Mouse (Mus musculus) mouse embryonic stem cell (cell line): ENCODE measurements around the gene Brf1.

Source experiments
- in situ Hi-C, 2 experiments: fragments of 300-500 bp; cut with MboI; formaldehyde crosslinking; loops; 1 replicate in 1 of 2; 3 replicates in 1 of 2; pipeline ENCODE4 v1.14.3; 2019 to 2020; ENCODE audit warnings: low sequenced_read_pairs in 2 of 2, low pct_unique_long_range_greater_than_20kb in 1 of 2, mixed read lengths in 1 of 2; ENCODE audit not compliant: unreplicated experiment in 1 of 2

The Brf1 gene

DNA sequence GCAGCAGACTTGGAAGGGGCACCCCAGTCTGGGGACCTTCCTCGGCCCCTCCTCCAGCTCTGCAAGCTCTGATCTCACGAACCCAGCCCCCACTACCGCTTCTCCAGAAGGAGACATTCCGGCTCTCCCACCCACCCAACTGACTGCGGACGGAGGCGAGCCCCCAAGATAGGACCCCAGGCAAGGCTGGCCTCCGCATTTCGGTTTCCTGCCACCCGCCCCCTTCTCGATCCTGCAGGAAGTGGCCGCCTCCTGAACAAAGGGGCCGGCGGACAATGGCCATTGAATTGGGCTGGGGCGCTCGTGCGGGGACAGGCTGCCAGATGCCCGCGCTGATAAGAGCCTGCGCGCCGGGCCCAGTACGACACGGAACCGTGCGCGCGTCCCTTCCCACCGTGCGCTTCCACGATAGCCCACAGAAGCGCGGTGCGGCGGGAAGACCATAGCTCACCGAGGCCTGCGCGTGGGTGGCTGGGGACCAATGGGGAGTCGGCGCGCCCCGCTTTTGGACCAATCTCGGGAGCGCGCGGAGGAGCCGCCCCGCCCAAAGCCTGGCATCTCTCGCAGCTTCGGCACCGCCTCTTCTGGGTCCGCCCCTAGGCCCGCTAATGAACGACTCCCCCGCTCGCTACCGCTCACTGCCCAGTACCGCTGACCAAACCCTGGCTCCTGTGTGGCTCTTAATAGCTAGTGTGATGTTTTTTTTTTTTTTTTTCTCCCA, 50.3 kb downstream of the Brf1 start:
- in situ Hi-C loops, result no loop called here

DNA sequence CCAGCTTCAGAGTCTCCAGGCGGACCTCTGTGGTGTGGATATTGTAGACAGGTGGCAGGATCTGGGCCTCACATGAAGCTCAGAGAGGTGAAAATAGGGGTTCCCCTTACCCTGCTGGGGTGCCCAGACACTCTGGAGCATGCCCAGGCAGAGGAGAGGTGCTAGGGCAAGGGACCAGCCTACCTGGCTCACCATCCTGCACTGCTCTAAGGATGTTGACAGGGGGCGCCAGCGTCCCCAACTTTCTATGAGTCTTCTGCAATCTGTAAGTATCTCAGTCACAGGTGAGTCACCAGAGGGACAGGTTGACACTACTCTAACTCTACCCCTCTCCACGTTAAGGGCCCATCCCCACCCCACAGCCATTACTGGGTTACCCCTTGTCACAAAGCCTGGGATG, 53.2 kb downstream of the Brf1 start:
- in situ Hi-C loops, result no loop called here

DNA sequence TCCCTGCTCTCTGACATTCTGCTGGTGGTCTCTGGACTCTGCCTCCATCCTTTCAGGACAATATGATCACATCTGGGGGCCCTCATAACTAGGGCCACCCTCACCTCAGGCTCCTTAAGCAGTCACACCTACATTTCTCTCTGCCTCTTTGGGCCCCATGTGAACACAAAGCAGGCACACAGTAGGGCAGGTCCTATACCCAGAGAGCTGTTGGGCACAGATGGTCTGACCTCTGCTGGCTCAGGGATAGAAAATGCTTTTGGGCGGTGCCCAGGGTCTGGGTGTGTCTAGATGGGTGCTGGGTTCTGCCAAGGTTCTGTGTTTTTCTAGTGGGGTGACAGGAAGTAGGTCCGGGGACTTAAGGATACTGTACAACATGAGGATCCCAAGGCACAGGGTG, 56.8 kb downstream of the Brf1 start:
- in situ Hi-C loops, result no loop called here

DNA sequence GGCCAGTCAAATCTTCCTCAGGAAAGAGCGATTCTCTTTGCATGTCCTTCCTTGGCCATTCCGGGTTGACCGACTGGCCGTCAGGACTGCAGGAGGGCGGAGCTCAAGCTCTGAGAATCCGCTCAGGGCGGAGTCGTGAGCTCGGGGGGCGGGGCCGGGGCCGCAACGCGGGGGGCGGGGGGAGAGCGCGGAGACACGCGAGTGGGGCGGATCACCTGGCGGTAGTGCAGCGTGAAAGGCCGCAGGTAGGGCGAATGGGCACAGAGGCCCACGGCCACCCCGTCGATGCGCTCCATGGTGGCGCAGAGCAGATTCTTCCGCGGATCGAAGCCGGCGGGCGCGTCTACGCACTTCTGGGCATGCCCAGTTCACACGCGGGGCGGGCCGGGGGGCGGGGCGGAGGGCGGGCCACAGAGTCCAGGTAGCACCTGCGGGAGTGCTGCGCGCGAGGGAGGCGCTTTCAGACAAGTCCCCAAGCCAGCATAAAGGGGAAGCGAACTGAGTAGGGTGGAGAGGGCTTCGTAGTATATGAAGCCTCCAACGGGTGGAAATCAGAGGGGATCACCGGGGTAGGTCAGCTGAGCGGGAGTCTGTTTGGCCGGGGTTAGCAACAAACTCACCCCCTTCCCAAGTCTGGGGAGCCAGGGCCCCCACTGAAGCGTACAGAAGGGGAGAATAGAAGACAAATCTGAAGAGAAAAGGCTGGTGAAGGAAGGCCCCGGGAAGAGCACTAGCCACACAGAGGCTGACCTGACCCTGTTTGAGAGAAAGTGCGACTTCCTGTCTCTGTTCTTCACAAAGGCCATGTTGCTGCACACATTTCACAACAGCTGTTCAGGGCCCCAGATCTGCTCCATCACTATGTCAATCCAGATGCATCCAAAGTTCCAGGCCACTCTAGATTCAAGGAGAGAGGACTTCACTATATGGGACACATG, 58.5 kb downstream of the Brf1 start, which contains the start of gene Nudt14:
Gene Nudt14 (minus strand): TSS at position 349 of the 938 bp plus-strand sequence.
- in situ Hi-C loops, result no loop called here

DNA sequence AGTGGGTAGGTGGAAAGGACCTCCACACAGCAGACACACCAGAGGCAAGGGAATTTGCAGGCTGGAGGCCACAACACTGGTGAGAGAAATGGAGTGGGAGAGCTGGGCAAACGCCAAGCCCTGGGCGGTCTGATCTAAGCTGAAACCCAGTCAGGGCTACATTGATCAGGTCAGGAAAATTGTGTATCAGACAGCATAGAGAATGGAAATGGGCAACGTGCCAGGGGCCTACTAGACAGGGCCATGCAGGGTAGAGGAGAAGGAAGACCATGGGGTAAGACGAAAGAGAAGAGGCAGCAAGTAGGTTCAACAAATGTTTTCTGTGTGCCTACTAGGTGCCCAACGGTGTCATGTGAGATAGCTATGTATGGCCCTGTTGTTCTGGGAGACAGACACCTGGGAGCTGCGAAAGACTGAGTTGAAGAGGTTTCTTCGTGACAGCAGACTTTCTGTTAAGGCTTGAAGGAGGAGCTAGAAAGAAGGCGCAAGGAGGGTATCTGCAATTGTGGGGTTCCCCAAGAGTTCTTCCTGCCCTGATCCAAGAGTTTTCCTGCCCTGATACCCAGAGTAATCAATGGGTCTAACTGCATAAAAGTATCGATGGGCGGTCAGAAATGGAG, 59.2 kb downstream of the Brf1 start:
- in situ Hi-C loops, result no loop called here

DNA sequence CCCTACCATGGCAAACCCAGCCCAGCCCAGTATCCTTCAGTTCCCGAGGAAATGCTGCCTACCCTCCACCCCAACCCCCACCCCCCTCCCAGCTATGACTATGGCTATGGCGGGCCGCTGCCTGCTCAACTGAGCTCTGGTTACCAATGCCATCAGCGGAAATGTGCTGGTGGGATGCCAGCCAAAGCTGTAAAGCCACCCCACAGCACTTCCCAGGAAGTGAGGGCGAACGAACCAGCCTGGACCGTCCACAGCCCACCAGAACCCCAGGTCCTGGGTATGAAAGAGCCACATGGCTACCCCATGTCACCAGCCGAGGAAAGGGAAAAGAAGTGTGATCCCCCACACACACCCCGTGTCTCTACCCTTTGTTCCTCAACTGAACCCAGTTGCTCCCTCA, 59.8 kb downstream of the Brf1 start:
- in situ Hi-C loops, result no loop called here

DNA sequence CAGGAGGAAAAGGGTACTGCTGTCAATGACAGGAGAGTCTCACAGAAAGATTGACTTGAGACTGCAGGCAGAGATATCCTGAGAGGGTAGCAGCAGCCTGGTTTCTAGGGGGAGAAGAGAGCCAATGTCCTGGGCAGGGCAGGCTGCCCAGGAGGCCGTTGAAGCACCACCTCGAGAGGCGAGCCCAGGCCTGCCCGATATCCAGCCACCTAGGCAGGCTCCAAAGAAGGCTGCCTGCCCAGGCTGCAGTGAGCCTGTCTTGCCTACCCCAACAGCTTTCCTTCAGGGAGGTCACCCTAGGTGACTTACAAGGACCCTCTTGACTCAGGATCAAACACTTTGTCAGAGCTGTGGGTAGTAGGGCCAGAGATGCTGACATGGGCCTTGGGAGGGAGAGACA, 60.3 kb downstream of the Brf1 start:
- in situ Hi-C loops, result no loop called here

DNA sequence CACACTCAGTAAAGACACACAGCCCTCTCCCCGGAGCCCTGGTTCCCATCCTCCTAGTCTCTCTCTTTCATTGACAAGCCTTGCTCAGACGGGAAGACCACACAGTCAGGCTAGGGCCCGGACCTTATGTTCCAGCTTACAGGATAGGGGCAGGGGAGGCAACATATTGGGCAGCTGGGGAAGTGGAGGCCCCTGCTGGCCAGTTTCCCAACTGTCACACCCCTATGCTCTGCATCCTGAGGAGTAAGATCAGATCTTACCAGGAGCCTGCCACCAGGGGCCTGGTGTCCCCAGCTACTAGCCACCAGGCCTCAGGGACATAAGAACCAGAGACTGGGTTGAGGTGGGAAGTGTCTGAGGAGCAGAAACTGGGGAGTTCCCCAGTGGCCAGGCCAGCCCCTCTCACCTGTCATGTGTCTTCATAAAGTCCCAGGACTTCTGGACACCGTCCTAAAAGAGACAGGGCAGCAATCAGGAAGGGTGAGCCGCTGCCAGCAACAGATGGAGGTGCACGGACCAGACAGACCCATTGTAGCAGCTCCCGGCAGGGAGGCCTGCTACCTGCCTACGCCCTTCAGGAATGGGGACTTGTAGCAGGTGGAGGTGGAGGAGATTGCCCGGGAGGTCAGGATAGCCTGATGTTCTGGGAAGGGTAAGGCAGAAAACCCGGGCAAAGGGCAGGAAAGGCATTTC, 61.5 kb downstream of the Brf1 start:
- in situ Hi-C loops, result no loop called here

DNA sequence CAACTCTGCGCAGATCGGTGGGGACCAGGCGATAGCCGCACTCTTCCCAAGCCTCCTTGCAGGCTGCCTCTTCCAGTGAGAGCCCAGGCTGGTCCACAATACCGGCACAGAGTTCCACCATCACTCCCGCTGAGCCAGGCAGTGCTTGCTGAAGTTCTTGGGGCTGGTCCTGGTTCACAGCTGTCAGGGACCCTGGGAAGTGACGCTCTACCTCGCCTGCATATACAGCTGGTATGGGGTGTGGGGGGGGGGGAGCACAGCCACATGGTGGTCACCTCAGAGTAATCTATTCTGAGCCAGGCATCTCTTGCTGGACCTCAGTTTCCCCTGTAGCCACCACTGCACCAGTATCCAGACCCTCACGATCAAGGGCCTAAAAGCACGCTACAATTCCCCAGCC, 62.1 kb downstream of the Brf1 start:
- in situ Hi-C loops, result no loop called here

DNA sequence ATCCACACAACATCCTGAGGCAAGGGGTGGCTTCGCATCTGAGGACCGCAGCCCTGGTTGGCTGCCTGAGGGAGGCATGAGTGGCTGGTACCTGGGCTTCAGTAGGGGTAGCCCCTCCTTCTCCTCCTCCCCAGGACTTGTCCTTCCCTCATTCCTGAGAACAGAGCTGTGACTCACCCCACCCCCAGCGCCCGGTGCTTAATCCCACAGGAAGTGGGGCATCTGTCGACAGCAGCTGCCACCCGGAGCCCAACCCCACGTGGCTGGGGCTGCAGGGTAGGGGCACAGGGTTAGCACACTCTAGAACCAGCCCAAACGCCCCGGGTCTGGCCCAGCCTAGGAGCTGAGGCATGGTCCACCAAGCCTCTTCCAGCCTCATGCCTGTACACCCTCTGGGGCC, 62.6 kb downstream of the Brf1 start:
- in situ Hi-C loops, result no loop called here

DNA sequence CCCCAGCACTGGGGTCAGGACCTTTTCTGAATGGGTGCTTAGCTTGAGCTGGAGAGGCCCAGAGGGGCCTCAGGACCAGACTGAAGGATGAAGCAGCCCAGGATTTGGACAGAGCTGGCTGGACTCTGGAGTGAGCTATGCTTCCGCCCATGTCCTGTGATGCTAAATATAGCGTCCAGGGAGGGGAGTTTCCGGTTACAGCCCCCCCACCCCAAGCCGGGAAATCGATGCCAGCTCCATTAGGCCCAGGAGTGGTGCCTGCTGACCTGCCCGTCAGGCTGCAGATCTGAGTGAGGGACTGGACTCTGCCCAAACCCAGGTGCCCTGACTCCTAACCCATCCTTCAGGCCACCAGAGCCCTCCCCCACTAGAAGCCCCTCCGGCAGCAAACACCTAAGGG, 67.9 kb downstream of the Brf1 start:
- in situ Hi-C loops, result no loop called here

DNA sequence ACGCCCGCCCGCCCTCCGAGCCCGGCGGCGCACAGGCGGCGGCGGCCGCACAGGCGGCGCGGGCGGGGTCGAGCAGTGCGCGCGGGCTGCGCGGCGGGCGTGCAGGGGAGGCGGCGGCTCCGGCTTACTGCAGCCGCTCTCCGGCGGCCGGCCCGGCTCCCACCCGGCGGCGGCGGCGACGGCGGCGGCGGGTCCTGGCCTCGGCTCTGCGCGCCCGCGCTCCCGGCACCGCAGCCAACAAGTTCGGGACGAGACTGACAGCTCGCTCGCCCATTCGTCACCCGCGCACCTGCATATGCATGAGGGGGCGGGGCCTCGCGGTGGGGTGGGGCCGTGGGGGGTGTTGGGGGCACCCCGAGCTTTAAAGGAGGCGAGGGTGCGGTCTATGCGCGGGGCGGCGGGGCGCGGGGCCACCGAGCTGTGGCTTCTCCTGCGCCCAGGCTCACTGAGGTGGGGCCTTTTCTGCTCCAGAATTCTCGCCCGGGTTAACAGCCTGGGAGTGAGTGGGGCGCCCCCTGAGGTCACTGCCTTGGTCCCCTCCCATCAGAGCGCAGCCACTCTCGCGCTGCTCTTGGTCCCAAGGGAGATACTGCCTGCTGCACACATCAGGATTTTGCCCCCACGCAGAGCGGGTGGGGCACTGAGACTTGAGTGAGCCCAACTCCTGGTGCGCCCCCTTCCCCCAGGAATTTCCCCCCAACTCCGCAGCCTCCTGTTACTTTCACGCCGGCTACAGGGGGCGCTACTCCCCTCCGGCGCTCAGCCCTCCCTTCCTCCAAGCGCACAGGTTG, 70.7 kb downstream of the Brf1 start, which contains the start of gene Jag2:
Gene Jag2 (minus strand): TSS at position 215 of the 791 bp plus-strand sequence.
- in situ Hi-C loops, result no loop called here

DNA sequence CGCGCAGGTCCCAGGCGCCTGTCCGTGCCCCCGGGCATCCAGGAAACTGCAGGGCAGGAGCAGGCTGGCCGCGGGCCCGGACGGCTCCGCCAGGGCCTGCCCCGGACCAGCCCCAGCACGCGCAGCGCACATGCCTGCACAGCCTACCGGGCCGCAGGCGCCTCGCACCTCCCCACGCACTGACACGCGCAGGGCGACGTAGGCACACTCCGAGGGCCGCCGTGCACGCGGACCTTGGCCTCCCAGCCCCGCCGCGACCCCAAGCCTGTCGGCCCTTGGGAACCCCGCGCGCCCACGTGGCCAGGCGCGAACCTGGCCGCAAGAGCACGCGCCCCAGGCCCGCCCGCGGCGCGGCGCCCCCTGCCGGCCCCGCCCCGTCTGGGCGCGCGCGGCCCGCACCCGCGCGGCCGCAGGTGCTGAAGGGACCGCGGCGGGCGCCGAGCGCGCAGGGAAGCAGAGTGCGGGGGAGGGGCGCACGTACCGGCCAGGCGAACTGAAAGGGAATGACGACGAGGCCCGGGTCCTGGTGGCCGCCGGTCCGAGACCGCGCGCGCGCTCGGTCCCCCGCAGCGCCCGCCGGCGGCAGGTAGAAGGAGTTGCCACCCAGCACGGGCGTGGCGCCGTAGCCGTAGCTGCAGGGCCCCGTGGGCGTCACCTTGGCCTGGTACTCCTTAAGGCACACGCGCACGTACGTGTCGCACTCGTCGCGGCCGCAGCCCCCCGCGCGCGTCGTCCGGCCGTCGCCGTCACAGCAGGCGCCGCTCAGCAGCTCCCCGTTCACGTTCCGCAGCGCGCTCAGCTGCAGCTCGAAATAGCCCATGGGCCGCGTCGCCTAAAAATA, 71.9 kb downstream of the Brf1 start:
- in situ Hi-C loops, result no loop called here

DNA sequence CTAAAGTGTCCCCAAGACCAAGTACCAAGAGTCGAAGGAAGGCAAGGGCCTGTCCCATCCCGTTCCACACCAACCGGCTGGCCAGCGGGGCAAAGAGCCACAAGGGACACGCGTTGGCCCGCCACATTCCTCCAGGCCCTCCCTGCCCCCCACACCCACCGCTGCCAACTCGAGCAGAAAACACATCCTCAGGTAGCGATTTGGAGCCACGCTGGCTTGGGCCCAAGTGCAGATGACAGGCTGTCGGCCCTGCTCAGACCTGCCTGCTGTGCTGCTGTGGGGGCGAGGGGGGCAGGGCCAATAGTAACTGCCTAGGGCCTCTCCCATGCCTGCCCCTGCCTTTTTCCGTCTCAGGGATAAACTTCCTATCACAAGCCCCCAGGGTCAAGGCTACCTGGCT, 73.2 kb downstream of the Brf1 start:
- in situ Hi-C loops, result no loop called here

DNA sequence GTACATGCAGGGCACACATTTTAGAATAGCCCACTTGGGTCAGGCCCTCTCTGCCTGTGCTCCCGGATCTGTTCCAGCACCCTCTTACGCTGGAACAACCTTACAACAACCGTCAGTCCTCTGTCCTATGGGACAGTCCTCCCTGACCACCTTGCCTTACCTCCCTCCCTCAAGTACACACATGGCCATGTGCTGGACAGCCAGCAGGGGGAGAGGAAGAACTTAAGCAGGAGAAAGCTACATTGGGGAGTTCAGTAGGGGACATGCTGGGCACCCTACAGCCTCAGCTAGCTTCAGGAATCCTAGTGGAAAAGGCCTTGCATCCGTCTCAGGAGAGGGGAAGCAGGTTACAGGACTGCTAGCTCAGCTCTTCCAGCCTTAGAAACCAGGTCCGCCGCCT, 74.6 kb downstream of the Brf1 start:
- in situ Hi-C loops, result no loop called here

DNA sequence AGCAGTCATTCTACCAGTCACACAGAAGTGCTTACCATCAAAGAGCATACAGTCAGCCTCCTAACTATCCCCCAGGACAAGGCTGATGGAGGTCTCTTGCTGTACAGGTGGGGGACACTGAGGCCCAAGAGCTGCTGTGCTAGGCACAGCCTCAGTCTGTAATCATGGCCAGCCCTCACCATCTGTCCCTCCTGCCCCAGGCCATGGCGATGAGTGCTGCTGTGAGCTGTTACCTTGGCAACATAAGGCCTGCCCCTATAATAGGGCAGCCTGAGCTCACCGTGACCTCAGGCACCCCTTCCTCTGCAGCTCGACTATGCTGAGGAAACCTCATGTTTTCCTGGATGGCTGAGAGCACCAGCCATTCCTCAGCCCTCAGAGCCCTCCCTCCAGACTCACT, 78.0 kb downstream of the Brf1 start:
- in situ Hi-C loops, result no loop called here

DNA sequence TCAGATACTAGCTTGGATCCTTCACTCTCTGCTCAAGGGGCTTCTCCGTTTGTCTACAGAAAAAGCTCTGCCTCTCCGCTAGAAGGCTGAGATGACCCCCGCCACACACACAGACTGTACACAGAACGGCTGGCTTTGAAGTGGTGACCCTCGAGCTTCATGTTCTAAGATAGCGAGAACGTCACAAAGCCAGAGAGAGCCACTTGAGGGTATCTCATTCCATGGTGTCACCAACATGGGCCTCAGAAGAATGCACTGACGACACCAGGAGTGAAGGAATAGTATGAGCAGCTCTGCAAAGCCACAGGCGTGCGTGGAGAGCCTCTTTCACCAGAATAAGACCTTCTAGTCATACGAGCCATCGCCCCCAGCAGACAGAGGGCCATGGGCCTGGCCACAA, 79.0 kb downstream of the Brf1 start:
- in situ Hi-C loops, result no loop called here
